Mouse (Mus musculus) mouse embryonic stem cell (cell line): ENCODE data around the gene Gm49721.
"Not testable (repeated sequence)": the region's sequence is repeated elsewhere in the genome, so short reads cannot be mapped to it uniquely, and the experiment has no call there.

Experiments
- in situ Hi-C, 2 experiments: fragments of 300-500 bp; cut with MboI; formaldehyde crosslinking; loops; 1 replicate in 1 of 2; 3 replicates in 1 of 2; pipeline ENCODE4 v1.14.3; 2019 to 2020; ENCODE audit warnings: low sequenced_read_pairs in 2 of 2, low pct_unique_long_range_greater_than_20kb in 1 of 2, mixed read lengths in 1 of 2; ENCODE audit not compliant: unreplicated experiment in 1 of 2

Gene Gm49721

GRCm38 (mm10) chr17:7030622-7031174, 52.0 kb downstream of the Gm49721 start:
- in situ Hi-C loops, result not testable (repeated sequence)

GRCm38 (mm10) chr17:7033192-7034166, 54.8 kb downstream of the Gm49721 start:
- in situ Hi-C loops, result not testable (repeated sequence)

GRCm38 (mm10) chr17:7068997-7069539, 90.4 kb downstream of the Gm49721 start:
- in situ Hi-C loops, result not testable (repeated sequence)

- in situ Hi-C loops, result not testable (repeated sequence)
Measured at GRCm38 (mm10) chr17:7069561-7070240, 91.0 kb downstream of the Gm49721 start.

- in situ Hi-C loops, result not testable (repeated sequence)
Measured at GRCm38 (mm10) chr17:7074494-7074893, 95.8 kb downstream of the Gm49721 start.

- in situ Hi-C loops, result not testable (repeated sequence)
Measured at GRCm38 (mm10) chr17:7075519-7075918, 96.8 kb downstream of the Gm49721 start.

GRCm38 (mm10) chr17:7079558-7079957, 100.9 kb downstream of the Gm49721 start:
- in situ Hi-C loops, result not testable (repeated sequence)

GRCm38 (mm10) chr17:7084523-7084922, 105.8 kb downstream of the Gm49721 start:
- in situ Hi-C loops, result not testable (repeated sequence)

- in situ Hi-C loops, result not testable (repeated sequence)
Measured at GRCm38 (mm10) chr17:7085469-7086168, 106.9 kb downstream of the Gm49721 start.

- in situ Hi-C loops, result not testable (repeated sequence)
Measured at GRCm38 (mm10) chr17:7086836-7087235, 108.1 kb downstream of the Gm49721 start.
